Mouse (Mus musculus) brain, embryonic 14.5 days (tissue): ENCODE measurements around the gene Gimap1. TPM values are rescaled to one million over a fixed set of nuclear protein-coding genes. Genes with fewer than 3 reads are reported as not detected.
A peak's percentile ranks its signal among the peaks of the same experiment; 100 is the strongest.

Experiments used
- DNase-seq: peaks from one replicate; pipeline ENCODE4 v3.0.0-alpha.2; 2011; ENCODE audit warnings: low read depth
- CTCF ChIP-seq: fragments of 200-500 bp; IDR thresholded peaks from 2 replicates; pipeline ENCODE4 v1.5.1; 2012; ENCODE audit warnings: inconsistent platforms, mild to moderate bottlenecking, moderate library complexity, borderline replicate concordance; ENCODE audit not compliant: insufficient read depth, insufficient read length; ENCODE audit errors: extremely low read depth
- POLR2A ChIP-seq: fragments of 200-500 bp; IDR thresholded peaks from 2 replicates; pipeline ENCODE4 v1.6.1; 2012; ENCODE audit warnings: mild to moderate bottlenecking, inconsistent platforms, borderline replicate concordance; ENCODE audit not compliant: poor library complexity, insufficient read depth, insufficient read length, severe bottlenecking; ENCODE audit errors: extremely low read depth
- polyA plus RNA-seq: library from polyadenylated mRNA; depleted of rRNA; stranded (reverse); fragments of >200 nt; gene quantifications from 2 replicates; pipeline ENCODE4 v1.2.3, GENCODE M21; 2012

The Gimap1 gene
- polyA plus RNA-seq, 1 experiment: 2.2 TPM

DNA sequence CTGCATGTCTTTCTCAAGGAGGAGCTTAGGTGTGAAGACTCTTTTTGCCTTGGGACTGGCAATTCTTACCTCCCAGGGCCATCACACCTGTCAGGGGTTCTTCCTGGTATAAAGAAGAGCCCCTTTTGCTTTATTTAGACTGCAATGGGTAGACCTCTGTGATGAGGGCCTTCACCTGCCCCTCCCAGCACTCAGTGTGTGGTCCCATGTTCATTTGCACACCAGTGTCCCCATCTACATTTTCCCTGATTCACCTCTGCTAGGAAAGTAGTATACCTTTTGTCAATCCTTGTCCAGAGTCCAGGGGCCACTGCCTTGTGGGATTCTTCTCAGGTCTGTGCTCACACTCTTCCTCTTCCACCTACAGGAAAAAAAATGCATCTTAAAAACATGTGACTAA lies 34.7 kb upstream of the Gimap1 start:
- DNase-seq: no peak
- TF ChIP-seq POLR2A (no peak), CTCF (no peak)

GRCm38 (mm10) chr6:48706130-48706529 lies 32.7 kb upstream of the Gimap1 start:
- TF ChIP-seq POLR2A (no peak), CTCF (no peak)
- no peak for DNase-seq

DNA sequence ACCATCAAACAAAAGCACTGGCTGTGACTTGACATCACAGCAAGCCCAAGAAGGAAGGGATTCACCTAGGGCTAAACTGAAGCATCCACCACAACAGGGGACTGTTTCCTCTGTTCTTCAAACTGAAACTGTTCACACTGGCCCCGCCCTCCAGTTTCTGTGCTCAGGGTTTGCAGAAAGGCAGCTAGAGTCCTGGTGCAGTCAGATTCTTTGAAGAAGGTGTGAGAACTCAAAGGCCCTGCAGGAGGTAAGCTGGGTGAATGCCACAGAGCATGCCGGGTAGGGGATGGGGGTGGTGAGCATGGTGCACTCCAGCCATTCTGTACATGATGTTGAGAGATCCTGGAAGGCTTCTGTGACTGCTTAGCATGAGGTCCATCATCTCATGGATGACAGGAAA lies 20.4 kb upstream of the Gimap1 start, which contains the start of the genes Gm28053 and Gimap7:
TSS of gene Gm28053 (plus strand) at position 153 of the 400 bp plus-strand sequence.
TSS of gene Gimap7 (plus strand) at position 167 of the 400 bp plus-strand sequence.
- TF ChIP-seq CTCF (no peak), POLR2A (no peak)
- DNase-seq: no peak

- DNase-seq: no peak
- TF ChIP-seq CTCF (no peak), POLR2A (no peak)
Measured at GRCm38 (mm10) chr6:48720326-48720725, 18.5 kb upstream of the Gimap1 start.

DNA sequence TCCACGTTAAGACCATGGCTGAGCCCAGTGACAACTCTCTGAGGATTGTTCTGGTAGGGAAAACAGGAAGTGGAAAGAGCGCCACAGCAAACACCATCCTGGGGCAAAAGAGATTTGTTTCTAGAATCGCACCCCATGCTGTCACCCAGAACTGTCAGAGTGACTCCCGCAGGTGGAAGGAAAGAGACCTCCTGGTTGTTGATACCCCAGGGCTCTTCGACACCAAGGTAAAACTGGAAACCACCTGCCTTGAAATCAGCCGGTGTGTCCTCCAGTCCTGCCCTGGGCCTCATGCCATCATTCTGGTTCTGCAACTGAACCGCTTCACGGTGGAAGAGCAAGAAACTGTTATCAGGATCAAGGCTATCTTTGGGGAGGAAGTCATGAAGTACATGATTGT lies 15.4 kb upstream of the Gimap1 start:
- TF ChIP-seq POLR2A: no peak
- TF ChIP-seq CTCF: no peak
- no peak for DNase-seq

GRCm38 (mm10) chr6:48725476-48725875 lies 13.4 kb upstream of the Gimap1 start:
- no peak for TF ChIP-seq CTCF
- TF ChIP-seq POLR2A: no peak
- DNase-seq: peak; percentile 70

DNA sequence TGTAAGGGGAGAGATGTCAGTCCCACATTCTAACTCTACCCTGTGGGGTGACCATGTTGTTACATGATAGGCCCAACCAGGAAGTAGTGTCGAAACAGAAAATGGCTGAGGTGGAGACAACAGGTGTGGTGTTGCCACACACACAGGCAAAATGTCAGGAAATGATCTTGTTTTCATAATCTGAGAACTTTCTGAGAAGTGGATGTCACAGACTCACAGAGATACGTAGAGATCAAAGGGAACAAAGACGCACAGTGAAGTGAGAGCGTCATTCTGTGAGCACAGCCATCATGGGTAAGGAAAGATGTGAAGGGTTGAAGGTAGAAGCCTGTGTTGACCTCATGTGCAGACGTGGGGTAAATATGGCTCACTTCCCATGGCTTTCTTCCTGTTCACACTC lies 11.1 kb upstream of the Gimap1 start:
- DNase-seq: no peak
- TF ChIP-seq CTCF (no peak), POLR2A (no peak)

- no peak for TF ChIP-seq CTCF
- TF ChIP-seq POLR2A: no peak
Measured at GRCm38 (mm10) chr6:48732864-48733304, 6.0 kb upstream of the Gimap1 start.

DNA sequence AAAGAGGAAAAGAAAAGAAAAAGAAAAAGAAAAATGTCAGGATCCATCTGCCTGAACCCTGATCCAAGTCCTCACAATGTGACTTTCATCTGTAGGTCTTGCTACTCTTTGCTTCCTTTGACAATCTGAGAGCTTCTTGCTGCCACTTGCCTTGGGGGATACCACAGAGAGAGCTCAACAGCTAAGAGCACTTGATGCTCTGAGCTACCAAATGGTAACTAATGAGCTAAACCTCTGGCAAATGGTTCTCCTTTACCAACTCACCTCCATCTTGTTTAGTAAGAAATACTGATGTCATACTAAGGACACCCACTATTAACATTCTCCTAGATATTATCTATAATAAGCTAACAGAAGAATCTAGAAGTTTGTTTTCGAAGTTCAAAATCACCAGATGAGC lies 5.2 kb upstream of the Gimap1 start:
- DNase-seq: no peak
- TF ChIP-seq POLR2A (no peak), CTCF (no peak)

More at GRCm38 (mm10) chr6:48732864-48733304, 6.0 kb upstream of the Gimap1 start:
- DNase-seq: no peak

GRCm38 (mm10) chr6:48737053-48737452 lies 1.8 kb upstream of the Gimap1 start:
- no peak for DNase-seq

DNA sequence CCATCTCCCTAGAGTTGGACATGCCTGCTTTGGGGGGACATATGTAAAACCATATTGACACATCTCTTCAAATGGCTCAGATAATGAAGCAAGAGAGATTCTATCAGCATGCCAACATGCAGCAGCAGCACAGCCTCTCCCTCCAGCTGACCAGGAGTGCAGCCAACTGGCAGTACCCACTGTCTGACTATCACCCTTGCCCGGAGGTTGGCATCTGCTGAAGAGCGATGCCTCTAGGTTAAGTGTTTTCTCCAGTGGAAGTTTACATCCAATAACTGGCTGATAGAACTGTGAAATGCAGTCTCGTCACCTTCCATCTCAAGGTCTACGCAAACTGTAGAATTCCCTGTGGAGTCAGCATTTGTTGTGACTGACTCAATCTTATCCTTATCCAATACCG lies 1.2 kb upstream of the Gimap1 start:
- DNase-seq: no peak
- TF ChIP-seq POLR2A (no peak), CTCF (no peak)

More at GRCm38 (mm10) chr6:48737053-48737452, 1.8 kb upstream of the Gimap1 start:
- TF ChIP-seq POLR2A (no peak), CTCF (no peak)

DNA sequence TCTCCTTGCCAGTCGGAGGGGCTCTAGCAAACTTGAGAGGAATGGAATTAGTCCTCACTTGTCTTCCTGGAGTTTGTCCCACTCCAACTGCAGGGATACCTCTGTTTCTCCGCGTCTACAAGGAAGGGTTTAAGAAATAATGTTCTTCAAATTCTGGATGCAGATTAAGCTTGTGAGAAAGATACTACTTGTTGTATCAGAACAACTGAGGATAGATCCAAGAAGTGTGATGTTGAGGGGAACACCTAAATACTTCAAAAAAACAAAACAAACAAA lies 864 bp downstream of the Gimap1 start:
- TF ChIP-seq CTCF: no peak
- no peak for TF ChIP-seq POLR2A
- no peak for DNase-seq

- TF ChIP-seq POLR2A (no peak), CTCF (no peak)
- DNase-seq: no peak
Measured at GRCm38 (mm10) chr6:48740501-48741169, 1.8 kb downstream of the Gimap1 start.

- no peak for TF ChIP-seq CTCF
- TF ChIP-seq POLR2A: no peak
- no peak for DNase-seq
Measured at GRCm38 (mm10) chr6:48741273-48741672, 2.4 kb downstream of the Gimap1 start.
